Mouse (Mus musculus): ENCODE results near the gene Gp1bb. TPM values are rescaled to one million over a fixed set of nuclear protein-coding genes. Genes with fewer than 3 reads are reported as not detected.

Gene Gp1bb
- polyA plus RNA-seq, 2 experiments, result 15.0 to 23.6 TPM

DNA sequence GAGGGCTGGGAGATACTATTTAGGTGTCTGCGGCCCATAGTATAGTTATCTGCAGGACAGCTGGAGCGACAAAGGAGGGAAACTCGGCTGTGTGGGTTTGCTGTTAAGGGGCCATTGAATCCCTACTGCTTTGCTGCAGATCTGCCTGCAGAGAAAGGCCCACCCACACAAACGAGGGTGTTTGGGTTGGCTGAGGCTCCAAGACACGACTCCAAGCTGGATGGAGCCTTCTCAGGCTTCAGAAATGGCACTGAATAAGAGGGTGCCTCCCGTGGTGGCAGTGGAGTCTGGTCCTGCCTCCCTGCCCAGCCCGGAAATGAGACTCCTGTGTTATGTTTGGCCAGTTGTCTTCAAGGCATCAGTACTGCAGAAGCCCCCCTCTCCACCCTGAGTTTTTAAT lies 20.1 kb upstream of the Gp1bb start:
- Histone ChIP-seq H3K9me3 (ENCODE audit: control insufficient read depth, low read length) (no peaks in the 10 kb centered on the region), H3K36me3 (replicated peaks; ENCODE audit: control insufficient read depth, insufficient read depth, low read depth) (no peaks in the 10 kb centered on the region), H3K9ac (replicated peaks) (no peak overlapping the region), H3K27ac (no peak overlapping the region), H3K4me3 (ENCODE audit: insufficient read depth in 1 of 2, low read depth in 2 of 2, low read length in 2 of 2) (no peak overlapping the region), H3K4me1 (replicated peaks; ENCODE audit: control insufficient read depth in 2 of 2, insufficient read depth in 2 of 2, low read length in 1 of 2) (no peaks in the 10 kb centered on the region), H3K27me3 (ENCODE audit: control insufficient read depth, insufficient read depth, low read length) (no peaks in the 10 kb centered on the region), H3K4me2 (ENCODE audit: low read depth) (no peak overlapping the region)
- TF ChIP-seq CTCF (IDR thresholded peaks at IDR 0.05; ENCODE audit: low read depth) (no peak), EP300 (IDR thresholded peaks at IDR 0.05; ENCODE audit: low read depth) (no peak)
- no peak for DNase-seq (ENCODE audit: low read depth in 3 of 3, low spot score in 3 of 3)
- 47% methylated on average over 7 of the region's 7 CpGs for WGBS (ENCODE audit: insufficient replicate concordance)
- no peak for ATAC-seq (ENCODE audit: insufficient read depth)

DNA sequence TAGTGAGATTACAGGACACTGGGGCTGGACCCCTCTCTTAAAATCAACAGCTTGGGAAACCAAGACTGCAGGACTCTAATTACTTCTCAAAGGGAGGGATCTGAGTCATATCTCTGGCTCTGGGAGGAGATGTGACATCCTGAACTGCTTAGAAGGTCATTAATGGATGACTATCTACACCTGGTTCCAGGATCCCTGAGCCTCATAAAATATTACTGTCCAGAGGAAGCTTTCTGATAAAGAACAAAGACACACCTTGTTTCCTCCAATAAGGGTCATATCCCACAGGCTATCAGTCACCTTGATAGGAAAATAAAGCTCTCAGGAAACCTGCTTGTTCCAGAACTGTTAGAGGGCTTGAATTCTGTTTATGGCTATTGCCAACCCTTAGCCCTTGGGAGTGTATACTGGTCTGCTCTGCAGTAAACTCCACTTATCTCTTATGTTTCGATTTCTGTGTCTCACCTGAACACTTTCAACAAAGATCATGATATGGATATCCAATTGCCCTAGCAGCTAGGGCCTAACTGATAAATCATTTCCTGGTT lies 17.3 kb upstream of the Gp1bb start:
- Histone ChIP-seq H3K9me3 (ENCODE audit: control insufficient read depth, low read length) (no peaks in the 10 kb centered on the region), H3K4me1 (replicated peaks; ENCODE audit: control insufficient read depth in 2 of 2, insufficient read depth in 2 of 2, low read length in 1 of 2) (no peaks in the 10 kb centered on the region), H3K4me2 (ENCODE audit: low read depth) (no peak overlapping the region), H3K9ac (replicated peaks) (no peak overlapping the region), H3K4me3 (ENCODE audit: insufficient read depth in 1 of 2, low read depth in 2 of 2, low read length in 2 of 2) (no peak overlapping the region), H3K27me3 (ENCODE audit: control insufficient read depth, insufficient read depth, low read length) (no peaks in the 10 kb centered on the region), H3K36me3 (replicated peaks; ENCODE audit: control insufficient read depth, insufficient read depth, low read depth) (no peaks in the 10 kb centered on the region), H3K27ac (no peak overlapping the region)
- WGBS (ENCODE audit: insufficient replicate concordance), result 39% methylated on average over 1 of the region's 1 CpGs
- TF ChIP-seq CTCF (IDR thresholded peaks at IDR 0.05; ENCODE audit: low read depth) (no peak), EP300 (IDR thresholded peaks at IDR 0.05; ENCODE audit: low read depth) (no peak)
- DNase-seq (ENCODE audit: low read depth in 3 of 3, low spot score in 3 of 3), result no peak
- ATAC-seq (ENCODE audit: insufficient read depth), result no peak

DNA sequence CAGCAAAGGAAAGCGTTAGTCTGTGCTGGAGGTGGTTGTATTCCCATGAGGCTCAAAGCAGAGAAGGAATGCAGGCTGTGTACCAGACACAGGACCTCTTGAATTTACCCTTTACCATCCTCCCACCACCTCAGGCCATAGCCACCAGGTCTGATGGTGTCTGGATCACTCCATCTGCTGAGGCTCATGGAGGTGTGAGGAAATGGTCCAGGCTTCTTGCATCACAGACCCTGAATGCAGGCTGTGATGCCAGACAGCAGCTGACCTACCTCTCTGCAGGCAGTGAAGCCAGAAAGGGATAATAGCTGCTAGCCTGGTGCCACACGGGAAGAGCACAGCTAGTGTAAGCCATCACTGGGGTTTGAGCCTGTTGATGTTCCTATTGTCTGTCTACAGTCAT lies 16.2 kb upstream of the Gp1bb start:
- TF ChIP-seq EP300 (IDR thresholded peaks at IDR 0.05; ENCODE audit: low read depth) (no peak), CTCF (IDR thresholded peaks at IDR 0.05; ENCODE audit: low read depth) (no peak)
- no peaks in the 10 kb centered on the region for H3K9me3 ChIP-seq (ENCODE audit: control insufficient read depth, low read length)
- DNase-seq (ENCODE audit: low read depth in 3 of 3, low spot score in 3 of 3) (no peak), ATAC-seq (ENCODE audit: insufficient read depth) (no peak)
- no peak overlapping the region for H3K4me3 ChIP-seq (ENCODE audit: insufficient read depth in 1 of 2, low read depth in 2 of 2, low read length in 2 of 2)
- WGBS (ENCODE audit: insufficient replicate concordance), result 35% methylated on average over 2 of the region's 2 CpGs
- H3K27me3 ChIP-seq (ENCODE audit: control insufficient read depth, insufficient read depth, low read length), result no peaks in the 10 kb centered on the region
- no peak overlapping the region for H3K9ac ChIP-seq (replicated peaks)
- H3K27ac ChIP-seq, result no peak overlapping the region
- H3K36me3 ChIP-seq (replicated peaks; ENCODE audit: control insufficient read depth, insufficient read depth, low read depth), result no peaks in the 10 kb centered on the region
- no peak overlapping the region for H3K4me2 ChIP-seq (ENCODE audit: low read depth)
- no peaks in the 10 kb centered on the region for H3K4me1 ChIP-seq (replicated peaks; ENCODE audit: control insufficient read depth in 2 of 2, insufficient read depth in 2 of 2, low read length in 1 of 2)

DNA sequence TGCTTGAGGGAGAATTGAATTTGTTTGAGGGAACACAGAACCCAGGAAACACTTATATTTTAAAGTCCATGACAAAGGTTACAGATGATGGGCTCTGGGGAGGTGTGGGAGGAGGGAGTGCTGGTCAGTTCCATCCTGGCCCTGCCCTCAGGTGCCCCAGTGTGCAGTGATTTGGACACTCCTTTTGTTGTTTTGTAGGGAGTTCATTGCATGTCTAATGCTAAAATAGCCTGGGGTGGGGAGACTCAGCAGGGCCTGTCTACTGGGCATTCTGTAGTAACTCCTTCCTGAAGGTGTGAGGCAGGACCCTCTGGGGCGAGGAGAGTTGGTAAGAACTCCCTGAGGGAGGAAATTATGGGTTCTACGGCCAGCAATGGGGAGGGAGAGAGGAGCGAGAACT lies 14.6 kb upstream of the Gp1bb start:
- Histone ChIP-seq H3K4me3 (ENCODE audit: insufficient read depth in 1 of 2, low read depth in 2 of 2, low read length in 2 of 2) (no peak overlapping the region), H3K4me1 (replicated peaks; ENCODE audit: control insufficient read depth in 2 of 2, insufficient read depth in 2 of 2, low read length in 1 of 2) (no peaks in the 10 kb centered on the region), H3K27ac (no peak overlapping the region), H3K9me3 (ENCODE audit: control insufficient read depth, low read length) (no peaks in the 10 kb centered on the region), H3K36me3 (replicated peaks; ENCODE audit: control insufficient read depth, insufficient read depth, low read depth) (no peaks in the 10 kb centered on the region), H3K4me2 (ENCODE audit: low read depth) (no peak overlapping the region), H3K9ac (replicated peaks) (no peak overlapping the region), H3K27me3 (ENCODE audit: control insufficient read depth, insufficient read depth, low read length) (no peaks in the 10 kb centered on the region)
- DNase-seq (ENCODE audit: low read depth in 3 of 3, low spot score in 3 of 3) (no peak), ATAC-seq (ENCODE audit: insufficient read depth) (no peak)
- TF ChIP-seq EP300 (IDR thresholded peaks at IDR 0.05; ENCODE audit: low read depth) (no peak), CTCF (IDR thresholded peaks at IDR 0.05; ENCODE audit: low read depth) (no peak)
- WGBS (ENCODE audit: insufficient replicate concordance), result 44% methylated on average over 3 of the region's 3 CpGs

DNA sequence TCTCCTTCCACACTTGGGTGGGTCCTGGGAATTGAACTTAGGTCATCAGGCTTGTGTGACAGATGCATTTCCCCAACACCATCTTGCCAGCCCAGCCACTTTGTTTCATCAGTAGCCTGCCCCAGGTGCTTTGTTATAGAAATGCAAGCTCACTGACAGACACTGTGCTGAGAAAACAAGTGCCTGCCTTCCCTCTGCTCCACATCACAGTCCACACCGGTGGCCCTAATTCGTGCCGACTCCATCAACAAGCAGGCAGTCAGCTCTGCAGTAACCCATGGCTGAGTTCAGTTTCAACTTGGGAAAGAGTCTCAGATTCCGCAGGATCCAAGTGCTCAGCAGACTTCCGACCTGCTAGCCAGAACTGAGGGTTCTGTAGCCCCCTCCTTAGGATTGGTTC lies 14.2 kb upstream of the Gp1bb start:
- Histone ChIP-seq H3K4me1 (replicated peaks; ENCODE audit: control insufficient read depth in 2 of 2, insufficient read depth in 2 of 2, low read length in 1 of 2) (no peaks in the 10 kb centered on the region; a peak in 1 of 4 replicates), H3K9ac (replicated peaks) (no peak overlapping the region), H3K4me3 (ENCODE audit: insufficient read depth in 1 of 2, low read depth in 2 of 2, low read length in 2 of 2) (no peak overlapping the region), H3K36me3 (replicated peaks; ENCODE audit: control insufficient read depth, insufficient read depth, low read depth) (no peaks in the 10 kb centered on the region), H3K27ac (no peak overlapping the region), H3K27me3 (ENCODE audit: control insufficient read depth, insufficient read depth, low read length) (no peaks in the 10 kb centered on the region), H3K9me3 (ENCODE audit: control insufficient read depth, low read length) (no peaks in the 10 kb centered on the region), H3K4me2 (ENCODE audit: low read depth) (no peak overlapping the region)
- TF ChIP-seq EP300 (IDR thresholded peaks at IDR 0.05; ENCODE audit: low read depth) (no peak), CTCF (IDR thresholded peaks at IDR 0.05; ENCODE audit: low read depth) (no peak)
- DNase-seq (ENCODE audit: low read depth in 3 of 3, low spot score in 3 of 3) (no peak), ATAC-seq (ENCODE audit: insufficient read depth) (no peak)
- WGBS (ENCODE audit: insufficient replicate concordance), result 65% methylated on average over 5 of the region's 5 CpGs

Measured in liver, embryonic 14.5 days (tissue).